Mouse (Mus musculus) lung, adult 2 months (tissue): ENCODE data around the gene Pglyrp1. TPM values are rescaled to one million over a fixed set of nuclear protein-coding genes. Genes with fewer than 3 reads are reported as not detected.

ENCODE experiments used
- DNase-seq: peaks from one replicate; pipeline ENCODE4 v3.0.0; 2022
- H3K4me1 ChIP-seq: fragments of 200-500 bp; 2 replicates; pipeline ENCODE4 v1.6.1; 2011; ENCODE audit warnings: low read length; ENCODE audit not compliant: control insufficient read depth, insufficient read depth
- H3K4me3 ChIP-seq: fragments of 200-500 bp; replicated peaks from 2 replicates; pipeline ENCODE3; 2011; ENCODE audit warnings: low read depth, mild to moderate bottlenecking, control low read depth, low read length; ENCODE audit errors: extremely low read depth
- CTCF ChIP-seq: fragments of 200-500 bp; IDR thresholded peaks from 2 replicates; pipeline ENCODE4 v1.5.1; 2011; ENCODE audit warnings: mild to moderate bottlenecking, low read length, control low read depth; ENCODE audit not compliant: insufficient read depth
- POLR2A ChIP-seq: fragments of 200-500 bp; IDR thresholded peaks from 2 replicates; pipeline ENCODE4 v1.6.1; 2011; ENCODE audit warnings: low read depth, mild to moderate bottlenecking, control low read depth, low read length, borderline replicate concordance; ENCODE audit errors: extremely low read depth
- WGBS: fragments of 180-500 bp; shearing (Covaris S2); methylation state at CpG from one replicate; pipeline ENCODE4 v1.1.7; 2018; 5-methylcytosine and 5-hydroxymethylcytosine counted together
- polyA plus RNA-seq: library from polyadenylated mRNA; depleted of rRNA; stranded (reverse); fragments of >200 nt; gene quantifications from 2 replicates; pipeline ENCODE4 v1.2.3, GENCODE M21; 2012; rRNA removed

The Pglyrp1 gene
- polyA plus RNA-seq, 1 experiment: 46.7 TPM

DNA sequence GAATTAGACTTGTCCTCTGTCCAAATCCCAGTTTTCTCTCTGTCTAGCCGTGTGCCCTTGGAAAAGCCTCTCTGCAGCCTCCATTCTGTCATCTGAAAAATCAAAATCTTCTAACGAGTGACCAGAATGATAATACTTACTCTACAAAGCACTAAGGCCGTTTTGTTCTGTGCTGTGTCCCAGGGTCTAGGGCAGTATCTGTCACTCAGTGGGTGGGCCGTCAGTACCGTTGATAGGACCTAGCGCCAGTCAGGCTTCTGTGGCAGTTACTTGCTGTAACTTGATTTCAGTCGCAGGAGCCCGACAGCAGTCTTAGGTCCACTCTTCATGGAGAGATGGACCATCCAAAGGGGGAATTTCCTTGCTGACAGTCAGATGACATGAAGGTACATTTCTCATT is 53.2 kb downstream of the Pglyrp1 start:
- no peak for TF ChIP-seq CTCF
- TF ChIP-seq POLR2A: no peak
- H3K4me1 ChIP-seq: no peaks in the 10 kb centered on the region
- H3K4me3 ChIP-seq: no peak overlapping the region
- WGBS: 21% methylated on average over 8 of the region's 8 CpGs
- no peak for DNase-seq

GRCm38 (mm10) chr7:18925162-18925938 is 54.2 kb downstream of the Pglyrp1 start, which contains the start of gene Nova2:
Gene Nova2, plus strand, starts transcription at chr7:18925888.
- TF ChIP-seq CTCF (no peak), POLR2A (peak; percentile 74; the same call in 1 of the 2 replicates)
- DNase-seq: peak; percentile 72
- under 1% methylated on average over 25 of the region's 45 CpGs for WGBS
- Histone ChIP-seq H3K4me1 (no peaks in the 10 kb centered on the region), H3K4me3 (peak within 1 kb of the TSS; percentile 87)

GRCm38 (mm10) chr7:18926041-18926790 is 55.1 kb downstream of the Pglyrp1 start:
- WGBS: 3% methylated on average over 40 of the region's 42 CpGs
- peak; percentile 33 for DNase-seq
- Histone ChIP-seq H3K4me1 (no peaks in the 10 kb centered on the region), H3K4me3 (peak overlapping the region; percentile 87)
- TF ChIP-seq POLR2A: peak; percentile 74; the same call in 1 of the 2 replicates
- TF ChIP-seq CTCF: no peak

GRCm38 (mm10) chr7:18926911-18927310 is 55.8 kb downstream of the Pglyrp1 start:
- Histone ChIP-seq H3K4me1 (peaks cover 6% of the 10 kb centered on the region; the same call in 1 of the 2 replicates), H3K4me3 (peak overlapping the region; percentile 87)
- TF ChIP-seq POLR2A: no peak
- no peak for TF ChIP-seq CTCF
- DNase-seq: no peak
- 36% methylated on average over 6 of the region's 6 CpGs for WGBS

GRCm38 (mm10) chr7:18927759-18928158 is 56.6 kb downstream of the Pglyrp1 start:
- Histone ChIP-seq H3K4me1 (peaks cover 8% of the 10 kb centered on the region; the same call in 1 of the 2 replicates), H3K4me3 (peak overlapping the region; percentile 41)
- 20% methylated on average over 3 of the region's 3 CpGs for WGBS
- peak; percentile 35; the same call in 1 of the 2 replicates for TF ChIP-seq POLR2A
- TF ChIP-seq CTCF: no peak
- no peak for DNase-seq

Other genes starting within 250 kb of the Pglyrp1 start
- not detected in 2 replicates for gene Psg21, start 214.6 kb upstream of the Pglyrp1 start, polyA plus RNA-seq
- not detected in 2 replicates for gene Psg20, start 185.1 kb upstream of the Pglyrp1 start, polyA plus RNA-seq
- gene Psg22, start 153.2 kb upstream of the Pglyrp1 start, polyA plus RNA-seq: not detected in 2 replicates
- gene Psg19, start 72.8 kb upstream of the Pglyrp1 start, polyA plus RNA-seq: 0.07 TPM in 1 of 2 replicates, not detected in the other
- gene Psg17, start 49.7 kb upstream of the Pglyrp1 start, polyA plus RNA-seq: 0.27 and 1.1 TPM in 2 replicates
- 17.1 and 27.9 TPM in 2 replicates for gene Mill2, start 31.4 kb upstream of the Pglyrp1 start, polyA plus RNA-seq
- gene Ccdc61, start 39.1 kb downstream of the Pglyrp1 start, polyA plus RNA-seq: 22.7 and 26.9 TPM in 2 replicates
- 4.2 and 5.0 TPM in 2 replicates for gene Nova2, start 54.6 kb downstream of the Pglyrp1 start, polyA plus RNA-seq
- 0.07 and 0.09 TPM in 2 replicates for gene Nanos2, start 116.1 kb downstream of the Pglyrp1 start, polyA plus RNA-seq
- gene Mypop, start 119.9 kb downstream of the Pglyrp1 start, polyA plus RNA-seq: 7.2 and 10.2 TPM in 2 replicates
- gene Irf2bp1, start 132.7 kb downstream of the Pglyrp1 start, polyA plus RNA-seq: 34.7 and 39.9 TPM in 2 replicates
- gene Foxa3, start 152.2 kb downstream of the Pglyrp1 start, polyA plus RNA-seq: 0.39 and 0.60 TPM in 2 replicates
- gene Sympk, start 153.0 kb downstream of the Pglyrp1 start, polyA plus RNA-seq: 69.3 and 76.1 TPM in 2 replicates
- not detected in 2 replicates for gene Rsph6a, start 183.4 kb downstream of the Pglyrp1 start, polyA plus RNA-seq
- gene Dmwd, start 204.9 kb downstream of the Pglyrp1 start, polyA plus RNA-seq: 94.6 and 101 TPM in 2 replicates
- 209 and 259 TPM in 2 replicates for gene Dmpk, start 212.5 kb downstream of the Pglyrp1 start, polyA plus RNA-seq
- 39.6 and 47.2 TPM in 2 replicates for gene Six5, start 223.3 kb downstream of the Pglyrp1 start, polyA plus RNA-seq
- gene Gm4969, start 247.0 kb downstream of the Pglyrp1 start, polyA plus RNA-seq: not detected in 2 replicates
- 10.7 and 12.3 TPM in 2 replicates for gene Fbxo46, start 248.5 kb downstream of the Pglyrp1 start, polyA plus RNA-seq